Mouse (Mus musculus) cerebellum, adult 2 months (tissue): ENCODE results near the gene Ugt1a6a.

ENCODE experiments used
- CTCF ChIP-seq: fragments of 200-500 bp; IDR thresholded peaks from 2 replicates; pipeline ENCODE4 v1.5.1; 2011; ENCODE audit warnings: low read depth, mild to moderate bottlenecking, control low read depth, low read length, moderate library complexity, borderline replicate concordance; ENCODE audit not compliant: insufficient read depth
- POLR2A ChIP-seq: fragments of 200-500 bp; IDR thresholded peaks from 2 replicates; pipeline ENCODE4 v1.6.1; 2011; ENCODE audit warnings: low read length, control low read depth, borderline replicate concordance; ENCODE audit not compliant: insufficient read depth

DNA sequence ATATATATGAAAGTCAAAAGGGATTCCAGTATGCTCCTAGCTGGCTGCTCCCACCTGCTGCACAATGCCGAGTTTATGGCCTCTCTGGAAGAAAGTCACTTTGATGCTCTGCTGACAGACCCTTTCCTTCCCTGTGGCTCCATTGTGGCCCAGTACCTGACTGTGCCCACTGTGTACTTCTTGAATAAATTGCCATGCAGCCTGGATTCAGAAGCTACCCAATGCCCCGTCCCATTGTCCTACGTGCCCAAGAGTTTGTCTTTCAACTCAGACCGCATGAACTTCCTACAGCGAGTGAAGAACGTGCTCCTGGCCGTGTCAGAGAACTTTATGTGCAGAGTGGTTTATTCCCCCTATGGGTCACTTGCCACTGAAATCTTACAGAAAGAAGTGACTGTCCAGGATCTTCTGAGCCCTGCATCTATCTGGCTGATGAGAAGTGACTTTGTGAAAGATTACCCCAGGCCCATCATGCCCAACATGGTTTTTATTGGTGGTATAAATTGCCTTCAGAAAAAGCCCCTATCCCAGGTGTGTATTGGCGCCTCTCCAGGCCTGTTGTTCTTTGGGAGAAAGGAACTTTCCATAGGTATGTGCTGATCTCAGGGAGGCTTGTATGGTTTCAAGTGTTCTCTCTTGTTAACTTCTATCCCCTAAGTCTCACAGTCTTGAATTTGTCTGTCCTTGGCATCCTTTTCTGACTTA, 77.9 kb downstream of the Ugt1a6a start:
- TF ChIP-seq CTCF: no peak
- TF ChIP-seq POLR2A: no peak
